Mouse (Mus musculus): ENCODE data around the gene Pbx1.

- TF ChIP-seq CTCF (IDR thresholded peaks at IDR 0.05; ENCODE audit: control insufficient read depth, insufficient read depth, low read length) (no peak), POLR2A (IDR thresholded peaks at IDR 0.05; ENCODE audit: borderline replicate concordance, control insufficient read depth, low read depth, low read length) (no peak)
These were observed 234.2 kb downstream of the Pbx1 start for GRCm38 (mm10) chr1:168197908-168198258.
